Mouse (Mus musculus): ENCODE measurements around the gene Klhl22. TPM values are rescaled to one million over a fixed set of nuclear protein-coding genes. Genes with fewer than 3 reads are reported as not detected.

Klhl22 gene
- total RNA-seq (2023), result 10 to 100 TPM; 19.5 to 22.0 TPM

GRCm38 (mm10) chr16:17759344-17759773 is at the start of gene Klhl22:
Klhl22 (plus strand) TSS chr16:17759618.

GRCm38 (mm10) chr16:17732841-17733340 is 26.5 kb upstream of the Klhl22 start, which contains the start of gene Med15:
Med15 (minus strand) TSS chr16:17732891.

GRCm38 (mm10) chr16:17796971-17797811 is 37.8 kb downstream of the Klhl22 start, which contains the start of gene Scarf2:
Scarf2 (plus strand) TSS chr16:17797282.

GRCm38 (mm10) chr16:17832821-17833220 is 73.4 kb downstream of the Klhl22 start, which contains the start of gene B830017H08Rik:
B830017H08Rik (plus strand) TSS chr16:17833121.

GRCm38 (mm10) chr16:17838051-17838450 is 78.6 kb downstream of the Klhl22 start, which contains the start of gene Car15:
Car15 (minus strand) TSS chr16:17838364.

Other genes with a start within 250 kb of the Klhl22 start
- gene Thap7, start 228.5 kb upstream of the Klhl22 start, total RNA-seq (2023), result 10 to 100 TPM; 36.6 to 37.3 TPM
- not detected for gene Lrrc74b, start 198.4 kb upstream of the Klhl22 start, total RNA-seq (2023)
- not detected for gene P2rx6, start 197.7 kb upstream of the Klhl22 start, total RNA-seq (2023)
- under 1 TPM in 1 of 2 experiments, not detected in 1; 0.77 TPM for gene Slc7a4, start 176.4 kb upstream of the Klhl22 start, total RNA-seq (2023)
- gene Smpd4, start 140.3 kb upstream of the Klhl22 start, total RNA-seq (2023), result 10 to 100 TPM; 52.6 to 55.9 TPM
- gene Ccdc74a, start 113.1 kb upstream of the Klhl22 start, total RNA-seq (2023), result 1 to 10 TPM in 1 of 2 experiments, not detected in 1; 1.3 TPM
- gene Med15, start 26.7 kb upstream of the Klhl22 start, total RNA-seq (2023), result 100 to 1,000 TPM; 145 to 163 TPM
- 1 to 10 TPM in 1 of 2 experiments, not detected in 1; 1.1 TPM for gene Scarf2, start 37.7 kb downstream of the Klhl22 start, total RNA-seq (2023)
- not detected for gene B830017H08Rik, start 73.5 kb downstream of the Klhl22 start, total RNA-seq (2023)
- 10 to 100 TPM; 19.0 to 21.9 TPM for gene Car15, start 78.7 kb downstream of the Klhl22 start, total RNA-seq (2023)
- gene Gm20518, start 132.1 kb downstream of the Klhl22 start, total RNA-seq (2023), result 1 to 10 TPM; 5.5 to 5.7 TPM
- not detected for gene Tssk1, start 134.6 kb downstream of the Klhl22 start, total RNA-seq (2023)
- gene Dgcr2, start 138.9 kb downstream of the Klhl22 start, total RNA-seq (2023), result 10 to 100 TPM; 79.5 to 79.9 TPM
- not detected for gene Tssk2, start 139.0 kb downstream of the Klhl22 start, total RNA-seq (2023)
- gene Ess2, start 151.7 kb downstream of the Klhl22 start, total RNA-seq (2023), result 10 to 100 TPM; 72.0 to 81.4 TPM
- not detected for gene Gsc2, start 155.4 kb downstream of the Klhl22 start, total RNA-seq (2023)
- gene Slc25a1, start 168.6 kb downstream of the Klhl22 start, total RNA-seq (2023), result 10 to 100 TPM; 20.5 to 25.4 TPM
- gene Vpreb2, start 220.8 kb downstream of the Klhl22 start, total RNA-seq (2023), result under 1 TPM in 1 of 2 experiments, not detected in 1; 0.79 TPM

Measured in T-cell, adult 66 days (primary cell).